Mouse (Mus musculus): Measurements from ENCODE around the gene Fat1.
A peak's percentile ranks its signal among the peaks of the same experiment; 100 is the strongest.
"Not testable (repeated sequence)": the region's sequence is repeated elsewhere in the genome, so short reads cannot be mapped to it uniquely, and the experiment has no call there.

Gene Fat1

GRCm38 (mm10) chr8:45064197-45064869 is 129.1 kb downstream of the Fat1 start:
- DNase-seq (ENCODE audit: low spot score), result no peak

GRCm38 (mm10) chr8:45065391-45065790 is 130.1 kb downstream of the Fat1 start:
- DNase-seq (ENCODE audit: low spot score), result not testable (repeated sequence)

GRCm38 (mm10) chr8:45068759-45069386 is 133.6 kb downstream of the Fat1 start, which contains the start of gene Mtnr1a:
Gene Mtnr1a, plus strand, starts transcription at chr8:45069137.
- peak; percentile 91 for DNase-seq (ENCODE audit: low spot score)

GRCm38 (mm10) chr8:45070949-45071348 is 135.7 kb downstream of the Fat1 start:
- no peak for DNase-seq (ENCODE audit: low spot score)

GRCm38 (mm10) chr8:45080850-45081249 is 145.6 kb downstream of the Fat1 start:
- DNase-seq (ENCODE audit: low spot score), result no peak

GRCm38 (mm10) chr8:45093599-45093998 is 158.4 kb downstream of the Fat1 start:
- no peak for DNase-seq (ENCODE audit: low spot score)

All from urinary bladder, postnatal 14 days (tissue).